Mouse (Mus musculus) midbrain, postnatal 0 days (tissue): ENCODE measurements around the gene Wapl. TPM values are rescaled to one million over a fixed set of nuclear protein-coding genes. Genes with fewer than 3 reads are reported as not detected.

Source experiments
- ATAC-seq: fragments of 200-750 bp; cut with Nextera tagmentation; 2 replicates; pipeline ENCODE4 v1.8.0; 2017; ENCODE audit warnings: moderate number of reproducible peaks, mild to moderate bottlenecking, moderate TSS enrichment, moderate library complexity; ENCODE audit not compliant: low FRiP score
- DNase-seq: peaks from one replicate; pipeline ENCODE4 v3.0.0-alpha.2; 2015; ENCODE audit warnings: low spot score
- H3K27ac ChIP-seq: fragments of 300-500 bp; sonication (generic); 2 replicates; pipeline ENCODE4 v1.5.1; 2014; ENCODE audit warnings: low read depth, mild to moderate bottlenecking, low read length, mixed read lengths
- H3K27me3 ChIP-seq: fragments of 300-500 bp; sonication (generic); 2 replicates; pipeline ENCODE4 v1.6.1; 2014; ENCODE audit warnings: low read length, control low read depth, mixed read lengths; ENCODE audit not compliant: insufficient read depth
- H3K36me3 ChIP-seq: fragments of 300-500 bp; sonication (generic); 2 replicates; pipeline ENCODE4 v1.6.1; 2014; ENCODE audit warnings: low read length, control low read depth, mixed read lengths; ENCODE audit not compliant: insufficient read depth
- H3K4me1 ChIP-seq: fragments of 300-500 bp; sonication (generic); 2 replicates; pipeline ENCODE4 v1.6.1; 2014; ENCODE audit warnings: mild to moderate bottlenecking, control low read depth, antibody characterized with exemption, low read length, mixed read lengths; ENCODE audit not compliant: insufficient read depth
- H3K4me2 ChIP-seq: fragments of 300-500 bp; sonication (generic); 2 replicates; pipeline ENCODE4 v1.6.1; 2014; ENCODE audit warnings: low read depth, mild to moderate bottlenecking, low read length, mixed read lengths; ENCODE audit not compliant: poor library complexity, severe bottlenecking
- H3K4me3 ChIP-seq: fragments of 300-500 bp; sonication (generic); 2 replicates; pipeline ENCODE4 v1.5.1; 2014; ENCODE audit warnings: low read depth, mild to moderate bottlenecking, low read length, moderate library complexity
- H3K9ac ChIP-seq: fragments of 300-500 bp; sonication (generic); replicated peaks from 2 replicates; pipeline ENCODE4 v1.6.1; 2014; ENCODE audit warnings: mild to moderate bottlenecking, low read length, moderate library complexity, mixed read lengths; ENCODE audit not compliant: poor library complexity, severe bottlenecking
- H3K9me3 ChIP-seq: fragments of 300-500 bp; sonication (generic); 2 replicates; pipeline ENCODE4 v1.6.1; 2016; ENCODE audit warnings: low read length, control low read depth
- CTCF ChIP-seq: IDR thresholded peaks from 2 replicates; pipeline ENCODE4 v1.5.1; 2016; ENCODE audit warnings: antibody characterized with exemption, mild to moderate bottlenecking
- WGBS: fragments of 180-500 bp; shearing (Covaris S2); extraction: QIAGEN DNeasy Blood & Tissue Kit; methylation state at CpG from one replicate; pipeline ENCODE4 v1.1.7; 2014; 5-methylcytosine and 5-hydroxymethylcytosine counted together
- polyA plus RNA-seq: library from polyadenylated mRNA; unstranded; fragments of >200 nt; fragmentation: Nextera tagmentation; extraction: Ambion mirVana; gene quantifications from 2 replicates; pipeline ENCODE4 v1.2.1, GENCODE M21; 2015
- total RNA-seq: library from RNA; depleted of rRNA; stranded (reverse); fragments of >200 nt; gene quantifications from 2 replicates; pipeline ENCODE4 v1.2.3, GENCODE M21; 2014

The Wapl gene
- total and polyA plus RNA-seq, 2 experiments from 2014 or later = 9.9 to 14.8 TPM

GRCm38 (mm10) chr14:34712027-34712426 lies 38.3 kb downstream of the Wapl start:
- DNase-seq (no peak), ATAC-seq (no peak)
- Histone ChIP-seq H3K36me3 (no peaks in the 10 kb centered on the region), H3K27me3 (no peaks in the 10 kb centered on the region), H3K9ac (no peak overlapping the region), H3K9me3 (no peaks in the 10 kb centered on the region), H3K27ac (no peak overlapping the region), H3K4me3 (no peak overlapping the region), H3K4me1 (no peaks in the 10 kb centered on the region), H3K4me2 (no peak overlapping the region)
- TF ChIP-seq CTCF = no peak
- 89% methylated on average over 3 of the region's 3 CpGs for whole genome bisulfite sequencing

GRCm38 (mm10) chr14:34712857-34713256 lies 39.1 kb downstream of the Wapl start:
- Histone ChIP-seq H3K9ac (no peak overlapping the region), H3K4me1 (no peaks in the 10 kb centered on the region), H3K4me2 (no peak overlapping the region), H3K4me3 (no peak overlapping the region), H3K36me3 (no peaks in the 10 kb centered on the region), H3K27me3 (no peaks in the 10 kb centered on the region), H3K27ac (no peak overlapping the region), H3K9me3 (no peaks in the 10 kb centered on the region)
- WGBS = 68% methylated on average over 3 of the region's 3 CpGs
- no peak for TF ChIP-seq CTCF
- ATAC-seq (no peak), DNase-seq (no peak)

- Histone ChIP-seq H3K9me3 (no peaks in the 10 kb centered on the region), H3K27me3 (no peaks in the 10 kb centered on the region), H3K4me3 (no peak overlapping the region), H3K4me2 (no peak overlapping the region), H3K4me1 (no peaks in the 10 kb centered on the region), H3K36me3 (no peaks in the 10 kb centered on the region), H3K27ac (no peak overlapping the region), H3K9ac (no peak overlapping the region)
- TF ChIP-seq CTCF = no peak
- no peak for ATAC-seq
- WGBS = 98% methylated on average over 3 of the region's 3 CpGs
- no peak for DNase-seq
Observed at GRCm38 (mm10) chr14:34718150-34718549, 44.4 kb downstream of the Wapl start.

- no peak for DNase-seq
- no peak for TF ChIP-seq CTCF
- H3K9ac ChIP-seq = no peak overlapping the region
Observed at GRCm38 (mm10) chr14:34727709-34728108, 54.0 kb downstream of the Wapl start.

GRCm38 (mm10) chr14:34735405-34735804 lies 61.7 kb downstream of the Wapl start:
- WGBS = 92% methylated on average over 5 of the region's 5 CpGs
- no peak overlapping the region for H3K4me3 ChIP-seq
- TF ChIP-seq CTCF = no peak
- no peak for ATAC-seq
- no peaks in the 10 kb centered on the region for H3K9me3 ChIP-seq
- H3K9ac ChIP-seq = no peak overlapping the region
- no peak overlapping the region for H3K27ac ChIP-seq
- no peak overlapping the region for H3K4me2 ChIP-seq
- no peaks in the 10 kb centered on the region for H3K27me3 ChIP-seq
- peaks cover 10% of the 10 kb centered on the region; the same call in 1 of the 2 replicates for H3K36me3 ChIP-seq
- no peak for DNase-seq
- no peaks in the 10 kb centered on the region for H3K4me1 ChIP-seq

More at GRCm38 (mm10) chr14:34727709-34728108, 54.0 kb downstream of the Wapl start:
- no peak overlapping the region for H3K27ac ChIP-seq
- no peak overlapping the region for H3K4me2 ChIP-seq
- no peaks in the 10 kb centered on the region for H3K4me1 ChIP-seq
- ATAC-seq = no peak
- 93% methylated on average over 2 of the region's 2 CpGs for WGBS
- no peak overlapping the region for H3K4me3 ChIP-seq
- no peaks in the 10 kb centered on the region for H3K27me3 ChIP-seq
- peaks cover 2% of the 10 kb centered on the region; the same call in 1 of the 2 replicates for H3K36me3 ChIP-seq
- H3K9me3 ChIP-seq = no peaks in the 10 kb centered on the region

GRCm38 (mm10) chr14:34745401-34745800 lies 71.7 kb downstream of the Wapl start:
- WGBS = 92% methylated on average over 1 of the region's 1 CpGs
- TF ChIP-seq CTCF = no peak
- peaks cover 11% of the 10 kb centered on the region; the same call in 1 of the 2 replicates for H3K36me3 ChIP-seq

More at GRCm38 (mm10) chr14:34745401-34745800, 71.7 kb downstream of the Wapl start:
- Histone ChIP-seq H3K4me3 (no peak overlapping the region), H3K9ac (no peak overlapping the region), H3K27me3 (no peaks in the 10 kb centered on the region), H3K9me3 (no peaks in the 10 kb centered on the region), H3K4me1 (no peaks in the 10 kb centered on the region), H3K4me2 (no peak overlapping the region), H3K27ac (no peak overlapping the region)
- ATAC-seq (no peak), DNase-seq (no peak)
